Mouse (Mus musculus): ENCODE measurements around the gene Spryd4. TPM values are rescaled to one million over a fixed set of nuclear protein-coding genes. Genes with fewer than 3 reads are reported as not detected.
A peak's percentile ranks its signal among the peaks of the same experiment; 100 is the strongest.
"Not testable (repeated sequence)": the region's sequence is repeated elsewhere in the genome, so short reads cannot be mapped to it uniquely, and the experiment has no call there.

Gene Spryd4
- polyA plus RNA-seq, 1 experiment from 2014 or later = 24.5 TPM

DNA sequence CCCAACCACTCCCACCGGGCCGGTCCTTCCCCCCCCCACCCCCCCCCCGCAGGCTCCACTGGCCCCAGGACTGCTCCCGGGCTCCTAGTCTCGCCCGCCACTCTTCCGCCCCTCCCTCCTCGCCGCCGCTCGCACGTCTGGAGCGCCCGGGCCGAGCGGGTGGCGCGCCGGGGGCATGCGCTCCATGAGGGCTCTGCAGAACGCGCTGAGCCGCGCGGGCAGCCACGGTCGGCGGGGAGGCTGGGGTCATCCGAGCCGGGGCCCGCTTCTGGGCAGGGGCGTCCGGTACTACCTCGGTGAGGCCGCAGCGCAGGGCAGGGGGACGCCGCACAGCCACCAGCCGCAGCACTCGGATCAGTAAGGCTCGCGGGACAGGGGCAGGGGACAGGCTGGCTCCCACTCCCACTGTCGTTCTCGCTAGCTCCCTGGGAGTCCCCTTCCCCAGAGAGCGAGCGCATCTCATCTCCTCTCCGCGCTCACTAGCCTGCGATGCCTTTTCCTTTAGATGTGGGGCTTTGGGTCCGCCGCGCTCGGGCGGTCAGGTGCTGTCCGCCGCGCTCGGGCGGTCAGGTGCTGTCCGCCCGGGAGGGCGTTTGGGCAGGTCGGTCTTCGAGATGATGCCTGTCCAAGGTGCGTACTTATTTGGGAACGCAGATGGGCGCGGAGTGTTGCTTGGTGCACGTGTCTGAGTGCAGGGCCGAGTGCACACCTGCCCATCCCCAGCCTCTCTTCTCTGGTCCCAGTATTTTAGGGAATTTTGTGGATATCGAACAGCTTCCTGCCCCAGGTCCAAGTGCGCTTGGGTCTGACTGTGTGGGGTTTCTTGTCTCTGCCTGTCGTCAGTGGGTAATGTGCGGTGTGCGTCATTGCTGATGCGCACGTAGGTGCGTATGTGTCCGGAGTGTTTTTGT is 16.8 kb downstream of the Spryd4 start:
- under 1% methylated on average over 58 of the region's 79 CpGs for WGBS
- peaks cover 32% of the 10 kb centered on the region for H3K27me3 ChIP-seq
- peak; percentile 93 for ATAC-seq (ENCODE audit: low FRiP score)
- H3K36me3 ChIP-seq = no peaks in the 10 kb centered on the region
- H3K9ac ChIP-seq = peak overlapping the region; percentile 81
- H3K27ac ChIP-seq = 0 out of 2 replicates have a peak overlapping the region, but pooled peaks have one; percentile 12
- peak overlapping the region; percentile 98 for H3K4me2 ChIP-seq (replicated peaks)
- H3K4me3 ChIP-seq = peak overlapping the region; percentile 75
- H3K9me3 ChIP-seq (replicated peaks) = no peaks in the 10 kb centered on the region
- H3K4me1 ChIP-seq = peaks cover 9% of the 10 kb centered on the region; the same call in 1 of the 2 replicates

DNA sequence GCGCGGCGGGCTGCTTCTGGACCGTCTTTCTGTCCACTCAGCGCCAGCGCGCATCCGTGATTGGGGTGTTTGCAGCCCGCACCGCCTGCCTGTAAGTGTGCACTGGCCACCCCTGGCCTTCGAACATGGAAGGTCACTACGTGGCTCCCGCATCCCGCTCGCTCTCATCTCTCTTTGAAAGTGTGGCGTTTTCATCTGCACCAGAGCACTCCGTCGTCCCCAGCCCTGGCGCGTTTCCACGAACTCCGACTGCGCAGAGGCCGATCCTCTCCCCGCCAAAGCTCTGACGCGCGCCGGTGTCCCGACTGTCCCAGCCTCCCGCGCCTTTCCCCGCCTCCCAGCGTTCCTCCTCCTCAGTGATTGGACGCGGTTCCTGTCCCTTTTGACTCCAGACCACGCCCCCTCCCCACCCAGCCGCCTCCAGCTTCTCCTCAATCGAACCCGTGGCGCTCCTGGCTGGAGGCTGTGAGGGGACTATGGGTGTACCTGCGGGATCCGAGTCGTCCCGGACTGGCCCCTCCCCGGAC is 17.5 kb downstream of the Spryd4 start, which contains the start of gene Gls2:
Gls2 (plus strand) TSS at position 434 of the 527 bp plus-strand sequence.
- peak; percentile 98 for ATAC-seq (ENCODE audit: low FRiP score)
- H3K9me3 ChIP-seq (replicated peaks) = no peaks in the 10 kb centered on the region
- peak within 1 kb of the TSS; percentile 81 for H3K9ac ChIP-seq
- H3K27me3 ChIP-seq = peaks cover 32% of the 10 kb centered on the region
- WGBS = under 1% methylated on average over 46 of the region's 46 CpGs
- H3K4me3 ChIP-seq = peak within 1 kb of the TSS; percentile 75
- H3K27ac ChIP-seq = 0 out of 2 replicates have a peak within 1 kb of the TSS, but pooled peaks have one; percentile 12
- peaks cover 9% of the 10 kb centered on the region; the same call in 1 of the 2 replicates for H3K4me1 ChIP-seq
- H3K4me2 ChIP-seq (replicated peaks) = peak within 1 kb of the TSS; percentile 98
- no peaks in the 10 kb centered on the region for H3K36me3 ChIP-seq

DNA sequence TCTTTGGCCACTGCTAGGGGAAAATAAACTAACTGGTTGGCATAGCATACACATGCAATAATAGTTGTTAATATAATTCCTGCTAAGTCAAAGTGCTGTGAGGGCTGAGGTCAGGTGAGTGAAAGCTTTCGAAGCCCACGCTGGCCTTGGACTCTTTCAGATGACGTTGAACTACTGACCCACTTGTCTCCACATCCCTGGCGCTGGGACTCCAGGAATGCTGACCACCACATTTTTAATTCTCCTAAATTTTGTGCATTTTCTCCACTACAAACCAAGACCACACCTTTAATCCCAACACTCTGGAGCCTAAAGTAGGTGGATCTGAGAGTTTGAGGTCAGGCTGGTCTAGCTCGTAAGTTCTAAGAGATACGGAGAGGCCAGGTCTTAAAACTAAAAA is 18.5 kb downstream of the Spryd4 start:
- Histone ChIP-seq H3K4me1 (peaks cover 12% of the 10 kb centered on the region; the same call in 1 of the 2 replicates), H3K4me2 (replicated peaks) (no peak overlapping the region), H3K27me3 (peaks cover 32% of the 10 kb centered on the region), H3K36me3 (no peaks in the 10 kb centered on the region), H3K4me3 (no peak overlapping the region; the same call in 1 of the 2 replicates), H3K9me3 (replicated peaks) (no peaks in the 10 kb centered on the region), H3K9ac (no peak overlapping the region), H3K27ac (no peak overlapping the region)
- 87% methylated on average over 6 of the region's 6 CpGs for WGBS
- no peak for ATAC-seq (ENCODE audit: low FRiP score)

DNA sequence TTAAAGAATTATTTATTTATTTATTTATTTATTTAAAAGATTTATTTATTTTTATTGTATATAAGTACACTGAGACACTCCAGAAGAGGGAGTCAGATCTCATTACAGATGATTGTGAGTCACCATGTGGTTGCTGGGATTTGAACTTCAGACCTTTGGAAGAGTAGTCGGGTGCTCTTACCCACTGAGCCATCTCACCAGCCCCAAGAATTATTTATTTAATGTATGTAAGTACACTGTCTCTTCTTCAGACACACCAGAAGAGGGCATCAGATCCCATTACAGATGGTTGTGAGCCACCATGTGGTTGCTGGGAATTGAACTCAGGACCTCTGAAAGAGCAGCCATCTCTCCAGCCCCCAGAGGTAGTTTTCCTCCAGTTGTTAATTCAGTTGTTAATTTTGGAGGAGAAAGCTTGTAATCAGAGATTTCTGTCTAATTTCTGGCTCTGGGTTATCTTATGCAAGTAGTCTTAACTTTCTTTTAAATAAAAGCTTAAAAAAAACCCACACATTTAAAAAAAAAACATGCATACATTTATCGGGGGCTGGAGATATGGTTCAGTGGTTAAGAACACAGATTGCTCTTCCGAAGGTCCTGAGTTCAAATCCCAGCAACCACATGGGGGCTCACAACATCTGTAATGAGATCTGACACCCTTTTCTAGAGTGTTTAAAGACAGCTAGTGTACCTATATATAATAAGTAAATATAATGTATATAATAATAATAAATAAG is 19.4 kb downstream of the Spryd4 start:
- not testable (repeated sequence) for H3K9me3 ChIP-seq (replicated peaks); H3K4me3 ChIP-seq; H3K27ac ChIP-seq; H3K4me2 ChIP-seq (replicated peaks); H3K9ac ChIP-seq; ATAC-seq (ENCODE audit: low FRiP score); H3K36me3 ChIP-seq
- Histone ChIP-seq H3K27me3 (peaks cover 32% of the 10 kb centered on the region), H3K4me1 (peaks cover 12% of the 10 kb centered on the region; the same call in 1 of the 2 replicates)
- 93% methylated on average over 3 of the region's 3 CpGs for WGBS

DNA sequence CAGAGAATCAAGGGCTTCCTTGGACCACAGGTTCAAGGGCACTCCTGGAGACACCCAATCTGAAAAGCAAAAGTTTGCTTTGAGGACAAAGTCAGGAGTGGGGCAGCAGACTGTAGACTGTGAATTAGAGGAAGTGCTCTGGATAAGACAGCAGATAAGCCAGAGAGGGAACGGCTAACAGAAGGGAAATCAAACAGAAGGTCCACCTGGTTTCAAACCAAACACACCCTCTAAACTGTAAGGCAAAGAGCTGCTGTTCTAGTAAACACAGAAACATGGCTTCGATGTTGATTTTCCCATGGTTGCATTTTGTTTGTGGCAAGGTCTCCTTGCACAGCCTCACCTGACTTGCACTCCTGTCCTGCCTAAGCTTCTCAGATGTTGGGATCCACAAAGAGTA is 20.1 kb downstream of the Spryd4 start:
- Histone ChIP-seq H3K36me3 (no peaks in the 10 kb centered on the region), H3K27ac (no peak overlapping the region), H3K9me3 (replicated peaks) (no peaks in the 10 kb centered on the region), H3K4me1 (peaks cover 12% of the 10 kb centered on the region; the same call in 1 of the 2 replicates), H3K27me3 (peaks cover 24% of the 10 kb centered on the region), H3K4me2 (replicated peaks) (no peak overlapping the region), H3K4me3 (no peak overlapping the region), H3K9ac (no peak overlapping the region)
- WGBS = 90% methylated on average over 2 of the region's 2 CpGs
- no peak for ATAC-seq (ENCODE audit: low FRiP score)

DNA sequence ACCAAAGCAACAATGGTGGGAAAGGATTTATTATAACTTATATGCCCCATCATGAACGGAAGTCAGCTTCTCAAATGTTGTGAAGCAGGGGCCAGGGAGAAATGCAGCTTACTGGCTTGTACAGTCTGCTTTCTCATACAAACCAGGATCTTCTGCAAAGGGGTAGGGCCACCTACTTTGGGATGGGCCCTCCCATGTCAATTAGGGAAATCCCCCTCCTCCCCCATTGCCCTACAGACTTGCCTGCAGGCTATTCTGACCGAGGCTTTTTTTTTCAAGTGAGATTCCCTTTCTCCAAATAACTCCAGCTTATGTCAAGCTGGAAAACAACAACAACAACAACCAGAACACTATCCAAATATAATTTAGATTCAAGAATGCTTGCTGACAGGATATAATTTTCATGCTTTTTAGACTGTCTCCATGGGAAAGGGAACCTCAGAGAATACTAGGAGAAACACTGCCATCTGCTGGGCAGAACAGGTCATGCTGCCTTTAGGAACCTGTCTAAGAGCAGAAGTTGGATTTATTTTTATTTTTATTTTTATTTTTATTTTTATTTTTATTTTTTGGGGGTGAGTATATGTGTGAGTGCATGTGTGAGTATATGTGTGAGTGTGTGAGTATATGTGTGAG is 23.2 kb downstream of the Spryd4 start:
- WGBS = 48% methylated on average over 2 of the region's 2 CpGs
- Histone ChIP-seq H3K9ac (no peak overlapping the region), H3K4me3 (no peak overlapping the region), H3K4me1 (0 out of 2 replicates have a peak, but pooled peaks cover 2% of the 10 kb centered on the region), H3K9me3 (replicated peaks) (no peaks in the 10 kb centered on the region), H3K27me3 (0 out of 2 replicates have a peak, but pooled peaks cover 4% of the 10 kb centered on the region), H3K4me2 (replicated peaks) (no peak overlapping the region), H3K27ac (no peak overlapping the region), H3K36me3 (no peaks in the 10 kb centered on the region)
- no peak for ATAC-seq (ENCODE audit: low FRiP score)

DNA sequence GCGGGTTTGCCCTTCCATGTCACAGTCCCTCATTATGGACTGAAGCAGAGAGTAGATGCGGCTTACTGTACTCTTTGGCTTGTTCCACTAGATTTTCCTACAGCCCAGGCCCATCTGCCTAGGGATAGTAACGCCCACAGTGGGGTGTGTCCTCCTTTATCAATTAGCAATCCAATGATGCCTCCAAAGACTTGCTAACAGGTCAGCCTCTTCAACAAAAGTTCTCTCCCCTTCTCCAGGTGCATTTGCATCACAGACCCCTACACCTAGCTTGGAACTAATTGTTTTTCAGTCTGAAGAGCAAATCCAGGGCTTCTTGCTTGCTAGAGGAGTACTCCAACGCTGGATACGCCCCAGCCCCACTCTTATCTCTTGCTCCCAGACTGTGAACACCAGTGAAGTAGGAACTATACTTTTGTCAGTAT is 24.4 kb downstream of the Spryd4 start:
- 66% methylated on average over 5 of the region's 5 CpGs for WGBS
- H3K4me2 ChIP-seq (replicated peaks) = no peak overlapping the region
- 0 out of 2 replicates have a peak, but pooled peaks cover 2% of the 10 kb centered on the region for H3K4me1 ChIP-seq
- no peaks in the 10 kb centered on the region for H3K9me3 ChIP-seq (replicated peaks)
- H3K9ac ChIP-seq = no peak overlapping the region
- ATAC-seq (ENCODE audit: low FRiP score) = no peak
- H3K36me3 ChIP-seq = no peaks in the 10 kb centered on the region
- no peak overlapping the region for H3K4me3 ChIP-seq
- no peaks in the 10 kb centered on the region for H3K27me3 ChIP-seq
- no peak overlapping the region for H3K27ac ChIP-seq

DNA sequence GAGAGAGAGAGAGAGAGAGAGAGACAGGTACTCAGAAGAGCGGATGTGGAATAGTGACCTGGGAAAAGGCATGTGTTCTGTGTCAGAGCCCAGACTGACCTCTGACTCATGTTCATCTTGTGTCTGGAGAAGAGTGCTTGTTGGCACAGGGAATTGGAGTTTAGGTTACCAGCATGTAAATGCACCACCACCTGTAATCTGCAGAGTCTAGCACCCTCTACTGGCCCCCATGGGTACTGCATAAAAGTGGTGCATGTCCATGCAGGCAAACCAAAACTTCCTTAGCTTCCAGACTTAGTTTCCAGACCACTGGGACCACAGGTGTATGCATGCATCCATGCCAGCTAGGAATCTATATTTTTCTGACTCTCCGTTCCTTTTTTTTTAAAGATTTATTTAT is 25.6 kb downstream of the Spryd4 start:
- ATAC-seq (ENCODE audit: low FRiP score) = 0 out of 2 replicates have a peak, but pooled peaks have one; percentile 32
- Histone ChIP-seq H3K9ac (no peak overlapping the region), H3K4me1 (0 out of 2 replicates have a peak, but pooled peaks cover 2% of the 10 kb centered on the region), H3K36me3 (no peaks in the 10 kb centered on the region), H3K4me3 (no peak overlapping the region), H3K27me3 (no peaks in the 10 kb centered on the region), H3K27ac (no peak overlapping the region), H3K9me3 (replicated peaks) (no peaks in the 10 kb centered on the region), H3K4me2 (replicated peaks) (no peak overlapping the region)
- 53% methylated on average over 2 of the region's 2 CpGs for WGBS

DNA sequence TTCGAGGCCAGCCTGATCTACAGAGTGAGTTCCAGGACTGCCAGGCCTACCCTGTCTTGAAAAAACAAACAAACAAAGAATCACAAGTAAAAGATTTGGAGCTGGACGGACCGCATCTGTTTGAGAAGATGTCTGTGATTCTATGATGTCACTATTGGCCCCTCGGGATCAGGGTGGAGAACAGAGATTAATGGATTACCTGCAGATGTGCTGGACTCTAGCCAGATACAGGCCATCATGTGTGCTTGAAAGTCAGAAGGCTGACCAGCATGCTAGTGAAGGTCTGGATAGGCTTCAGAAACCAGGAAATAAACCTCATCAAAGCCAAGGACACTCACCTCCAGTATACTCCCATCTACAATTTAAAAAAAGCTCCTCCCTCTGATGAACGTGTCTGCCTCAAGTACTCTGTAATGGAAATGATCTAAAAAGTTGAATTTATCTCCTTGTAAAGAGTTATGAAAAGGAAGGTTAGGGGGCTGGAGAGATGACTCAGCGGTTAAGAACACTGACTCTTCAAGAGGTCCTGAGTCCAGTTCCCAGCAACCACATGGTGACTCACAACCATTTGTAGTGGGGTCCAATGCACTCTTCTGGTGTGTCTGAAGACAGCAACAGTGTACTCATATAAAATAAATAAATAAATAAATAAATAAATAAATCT is 26.2 kb downstream of the Spryd4 start:
- H3K4me3 ChIP-seq = no peak overlapping the region
- no peak overlapping the region for H3K9ac ChIP-seq
- no peaks in the 10 kb centered on the region for H3K9me3 ChIP-seq (replicated peaks)
- no peak overlapping the region for H3K4me2 ChIP-seq (replicated peaks)
- H3K4me1 ChIP-seq = 0 out of 2 replicates have a peak, but pooled peaks cover 2% of the 10 kb centered on the region
- H3K27ac ChIP-seq = no peak overlapping the region
- no peaks in the 10 kb centered on the region for H3K36me3 ChIP-seq
- WGBS = 73% methylated on average over 6 of the region's 6 CpGs
- ATAC-seq (ENCODE audit: low FRiP score) = no peak
- no peaks in the 10 kb centered on the region for H3K27me3 ChIP-seq

DNA sequence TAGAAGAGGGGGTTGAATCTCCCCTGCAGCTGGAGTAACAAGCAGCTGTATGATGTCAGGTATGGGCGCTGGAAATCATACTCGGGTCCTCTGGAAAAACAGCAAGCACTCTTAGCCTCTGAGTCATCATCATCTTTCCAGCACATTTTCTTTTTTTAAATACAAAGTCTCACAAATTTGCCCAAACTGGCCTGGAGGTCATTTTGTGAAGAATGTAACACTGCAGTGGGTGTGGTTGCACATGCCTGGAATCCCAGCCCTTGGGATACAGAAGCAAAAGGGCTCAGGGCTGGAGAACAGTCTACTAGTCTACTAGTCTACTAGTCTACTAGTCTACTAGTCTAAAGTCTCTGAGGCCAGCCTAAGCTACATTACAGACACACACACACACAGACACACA is 27.3 kb downstream of the Spryd4 start:
- WGBS = 90% methylated on average over 2 of the region's 2 CpGs
- no peaks in the 10 kb centered on the region for H3K36me3 ChIP-seq
- no peaks in the 10 kb centered on the region for H3K9me3 ChIP-seq (replicated peaks)
- H3K4me1 ChIP-seq = peaks cover 2% of the 10 kb centered on the region; the same call in 1 of the 2 replicates
- no peak overlapping the region for H3K4me2 ChIP-seq (replicated peaks)
- no peak overlapping the region for H3K4me3 ChIP-seq
- H3K27ac ChIP-seq = no peak overlapping the region
- no peaks in the 10 kb centered on the region for H3K27me3 ChIP-seq
- no peak overlapping the region for H3K9ac ChIP-seq
- ATAC-seq (ENCODE audit: low FRiP score) = no peak

DNA sequence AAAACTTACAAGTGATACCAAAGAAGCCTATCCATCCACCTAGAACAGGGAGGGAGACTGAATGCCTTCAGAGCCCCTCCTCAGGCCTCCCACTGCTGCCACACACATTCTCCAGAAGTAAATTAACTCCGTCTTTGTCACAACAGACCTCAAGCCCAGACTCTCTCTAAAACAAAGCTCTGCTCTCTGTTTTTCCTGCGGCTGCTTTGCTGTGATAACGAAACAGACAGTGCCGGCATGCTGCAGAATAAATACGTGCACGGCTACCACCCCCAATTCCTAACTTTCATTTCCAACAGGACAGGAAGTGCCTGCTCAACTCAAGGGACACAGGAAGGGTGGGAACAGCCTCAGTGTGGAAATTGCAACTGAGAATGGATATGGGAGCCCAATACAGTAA is 31.6 kb downstream of the Spryd4 start, which contains the start of gene Rbms2:
Rbms2 (minus strand) TSS at position 309 of the 400 bp plus-strand sequence.
- Histone ChIP-seq H3K4me1 (peaks cover 8% of the 10 kb centered on the region), H3K27ac (peak within 1 kb of the TSS; percentile 62), H3K27me3 (no peaks in the 10 kb centered on the region), H3K9me3 (replicated peaks) (no peaks in the 10 kb centered on the region), H3K4me3 (peak within 1 kb of the TSS; percentile 6; the same call in 1 of the 2 replicates), H3K4me2 (replicated peaks) (peak within 1 kb of the TSS; percentile 25), H3K36me3 (no peaks in the 10 kb centered on the region), H3K9ac (no peak within 1 kb of the TSS)
- 4% methylated on average over 6 of the region's 6 CpGs for WGBS
- ATAC-seq (ENCODE audit: low FRiP score) = no peak

Measured in hindbrain, embryonic 12.5 days (tissue).